Mouse (Mus musculus): ENCODE results near the gene Vps35.

The Vps35 gene

GRCm38 (mm10) chr8:85299434-85300077 is at the start of gene Vps35, which contains the start of gene Orc6:
Gene Vps35 (minus strand): TSS chr8:85299802.
Gene Orc6 (plus strand): TSS chr8:85299632.
- peak; percentile 96 for DNase-seq (ENCODE audit: low spot score)

- DNase-seq (ENCODE audit: low spot score), result no peak
Measured at GRCm38 (mm10) chr8:85339871-85340573, 40.4 kb upstream of the Vps35 start.

- DNase-seq (ENCODE audit: low spot score), result no peak
Measured at GRCm38 (mm10) chr8:85337681-85338080, 38.1 kb upstream of the Vps35 start.

- no peak for DNase-seq (ENCODE audit: low spot score)
Measured at GRCm38 (mm10) chr8:85336211-85336933, 36.8 kb upstream of the Vps35 start.

GRCm38 (mm10) chr8:85335105-85335504 is 35.5 kb upstream of the Vps35 start:
- no peak for DNase-seq (ENCODE audit: low spot score)

- no peak for DNase-seq (ENCODE audit: low spot score)
Measured at GRCm38 (mm10) chr8:85329506-85329905, 29.9 kb upstream of the Vps35 start.

- DNase-seq (ENCODE audit: low spot score), result no peak
Measured at GRCm38 (mm10) chr8:85327036-85327435, 27.4 kb upstream of the Vps35 start.

- DNase-seq (ENCODE audit: low spot score), result no peak
Measured at GRCm38 (mm10) chr8:85323084-85323483, 23.5 kb upstream of the Vps35 start.

GRCm38 (mm10) chr8:85321981-85322380 is 22.4 kb upstream of the Vps35 start:
- no peak for DNase-seq (ENCODE audit: low spot score)

- DNase-seq (ENCODE audit: low spot score), result no peak
Measured at GRCm38 (mm10) chr8:85318534-85318933, 18.9 kb upstream of the Vps35 start.

GRCm38 (mm10) chr8:85313036-85313435 is 13.4 kb upstream of the Vps35 start:
- no peak for DNase-seq (ENCODE audit: low spot score)

GRCm38 (mm10) chr8:85311743-85312142 is 12.1 kb upstream of the Vps35 start:
- DNase-seq (ENCODE audit: low spot score), result peak; percentile 10

GRCm38 (mm10) chr8:85308564-85308963 is 9.0 kb upstream of the Vps35 start:
- DNase-seq (ENCODE audit: low spot score), result no peak

- DNase-seq (ENCODE audit: low spot score), result no peak
Measured at GRCm38 (mm10) chr8:85303531-85303930, 3.9 kb upstream of the Vps35 start.

- no peak for DNase-seq (ENCODE audit: low spot score)
Measured at GRCm38 (mm10) chr8:85302931-85303330, 3.3 kb upstream of the Vps35 start.

GRCm38 (mm10) chr8:85301941-85302340 is 2.3 kb upstream of the Vps35 start:
- no peak for DNase-seq (ENCODE audit: low spot score)

GRCm38 (mm10) chr8:85298600-85299433 is 785 bp downstream of the Vps35 start:
- peak; percentile 20 for DNase-seq (ENCODE audit: low spot score)

- no peak for DNase-seq (ENCODE audit: low spot score)
Measured at GRCm38 (mm10) chr8:85286846-85287245, 12.8 kb downstream of the Vps35 start.

- DNase-seq (ENCODE audit: low spot score), result no peak
Measured at GRCm38 (mm10) chr8:85227297-85227696, 72.3 kb downstream of the Vps35 start.

GRCm38 (mm10) chr8:85225688-85226087 is 73.9 kb downstream of the Vps35 start, which contains the start of gene Olfr371:
Gene Olfr371 (plus strand): TSS chr8:85225988.
- DNase-seq (ENCODE audit: low spot score), result no peak

GRCm38 (mm10) chr8:85220992-85221391 is 78.6 kb downstream of the Vps35 start:
- no peak for DNase-seq (ENCODE audit: low spot score)

- DNase-seq (ENCODE audit: low spot score), result no peak
Measured at GRCm38 (mm10) chr8:85220220-85220619, 79.4 kb downstream of the Vps35 start.
